12 mouse cellular contexts compared by ENCODE assay signal in the genomic region with DNA sequence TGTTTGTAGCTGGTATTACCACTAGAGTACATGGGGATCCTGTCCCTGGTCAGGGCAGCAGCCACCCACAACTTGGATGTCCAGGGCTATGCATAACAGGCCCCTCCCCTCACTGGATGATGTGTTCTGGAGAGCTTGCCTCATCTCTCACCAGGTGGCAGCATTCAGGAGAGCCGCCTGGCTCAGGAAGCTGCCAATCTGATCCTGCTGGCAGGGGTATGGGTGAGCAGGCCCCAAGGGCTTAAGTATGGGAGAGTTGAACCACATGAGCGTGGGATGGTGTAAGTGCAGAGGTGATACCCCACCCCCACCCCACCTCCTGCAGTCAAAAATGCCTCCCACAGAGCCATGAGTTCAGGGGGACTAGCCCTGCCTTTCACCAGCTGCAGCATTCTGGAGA.
DNase-seq lines count a peak whose midpoint lies in the region; ATAC-seq and TF ChIP-seq lines count a peak whose summit lies in the region.
"Had no signal": no experiment of that assay in that cellular context is flagged by ENCODE, and none has a peak within 500 bp of the region (broad histone marks: within the 10 kb centered on the region; RNA-seq: fewer than 3 reads in every experiment).

No protein-coding gene starts in this region.

- DNase-seq in heart, postnatal 4 days: no peak
- DNase-seq in lung, embryonic 14.5 days: no peak
- no peak for DNase-seq in lung, postnatal 4 days
- no peak for DNase-seq in liver, postnatal 0 days
- DNase-seq in thymus, postnatal 4 days: no peak
- DNase-seq: cerebellum, adult 2 months; gastrocnemius, postnatal 14 days; retina, postnatal 1 day; thymus, adult 2 months had no signal

- no peak overlapping the region for H3K4me3 ChIP-seq in heart, embryonic 11.5 days (ENCODE audit: low read depth, low read length)
- H3K4me3 ChIP-seq in lung, embryonic 14.5 days (ENCODE audit: low read depth, low read length): no peak overlapping the region
- no peak overlapping the region for H3K4me3 ChIP-seq in kidney, embryonic 15.5 days (replicated peaks)
- no peak overlapping the region for H3K4me3 ChIP-seq in liver, postnatal 0 days (ENCODE audit: low read depth, low read length)
- H3K4me3 ChIP-seq: neural tube, embryonic 12.5 days had no signal

- peak; percentile 19 for ATAC-seq in heart, embryonic 11.5 days (replicated peaks; ENCODE audit: insufficient number of reproducible peaks, low FRiP score, low TSS enrichment)
- ATAC-seq in lung, embryonic 14.5 days (ENCODE audit: insufficient read depth): no peak
- peak; percentile 47 for ATAC-seq in kidney, embryonic 15.5 days (replicated peaks; ENCODE audit: low FRiP score)
- peak; percentile 21; the same call in 1 of the 2 replicates for ATAC-seq in liver, postnatal 0 days

- no peak overlapping the region for H3K4me2 ChIP-seq in heart, embryonic 11.5 days
- H3K4me2 ChIP-seq in lung, embryonic 14.5 days: no peak overlapping the region
- H3K4me2 ChIP-seq in kidney, embryonic 15.5 days: no peak overlapping the region
- H3K4me2 ChIP-seq in liver, postnatal 0 days (ENCODE audit: low read depth, low read length): no peak overlapping the region
- H3K4me2 ChIP-seq: neural tube, embryonic 12.5 days had no signal

- WGBS in heart, embryonic 11.5 days (ENCODE audit: insufficient replicate concordance): 43% methylated on average over 2 of the region's 2 CpGs
- WGBS in lung, embryonic 14.5 days: 44% methylated on average over 2 of the region's 2 CpGs
- WGBS in kidney, embryonic 15.5 days: 55% methylated on average over 2 of the region's 2 CpGs
- 47% methylated on average over 2 of the region's 2 CpGs for WGBS in liver, postnatal 0 days (ENCODE audit: insufficient replicate concordance)

- H3K36me3 ChIP-seq in heart, embryonic 11.5 days (ENCODE audit: control insufficient read depth, insufficient read depth, low read length): no peaks in the 10 kb centered on the region
- H3K36me3 ChIP-seq in lung, embryonic 14.5 days (ENCODE audit: insufficient read depth): no peaks in the 10 kb centered on the region
- H3K36me3 ChIP-seq in kidney, embryonic 15.5 days: no peaks in the 10 kb centered on the region
- no peaks in the 10 kb centered on the region for H3K36me3 ChIP-seq in liver, postnatal 0 days (replicated peaks; ENCODE audit: insufficient read depth, low read length)
- H3K36me3 ChIP-seq: neural tube, embryonic 12.5 days had no signal

- H3K9me3 ChIP-seq in heart, embryonic 11.5 days (replicated peaks; ENCODE audit: control insufficient read depth, low read length): no peaks in the 10 kb centered on the region
- H3K9me3 ChIP-seq in lung, embryonic 14.5 days (ENCODE audit: low read depth, low read length): no peaks in the 10 kb centered on the region
- no peaks in the 10 kb centered on the region for H3K9me3 ChIP-seq in kidney, embryonic 15.5 days (replicated peaks)
- H3K9me3 ChIP-seq in liver, postnatal 0 days (ENCODE audit: low read length): no peaks in the 10 kb centered on the region
- H3K9me3 ChIP-seq: neural tube, embryonic 12.5 days had no signal

- H3K27me3 ChIP-seq in heart, embryonic 11.5 days (ENCODE audit: control insufficient read depth, insufficient read depth, low read length): no peaks in the 10 kb centered on the region
- H3K27me3 ChIP-seq in lung, embryonic 14.5 days (ENCODE audit: insufficient read depth, low read length): no peaks in the 10 kb centered on the region
- no peaks in the 10 kb centered on the region for H3K27me3 ChIP-seq in kidney, embryonic 15.5 days
- no peaks in the 10 kb centered on the region for H3K27me3 ChIP-seq in liver, postnatal 0 days (ENCODE audit: insufficient read depth, low read length)
- H3K27me3 ChIP-seq: neural tube, embryonic 12.5 days had no signal

- no peak for TF ChIP-seq EP300 in liver, postnatal 0 days (IDR thresholded peaks at IDR 0.05; ENCODE audit: low read depth)

- 0 out of 2 replicates have a peak, but pooled peaks have one; percentile 5 for TF ChIP-seq CTCF in lung, embryonic 14.5 days (IDR thresholded peaks at IDR 0.05; ENCODE audit: low read depth)
- TF ChIP-seq CTCF in liver, postnatal 0 days (IDR thresholded peaks at IDR 0.05; ENCODE audit: low read depth): 0 out of 2 replicates have a peak, but pooled peaks have one; percentile 6

- H3K4me1 ChIP-seq in heart, embryonic 11.5 days (ENCODE audit: control insufficient read depth, insufficient read depth, low read length): no peaks in the 10 kb centered on the region; the same call in 1 of the 2 replicates
- no peaks in the 10 kb centered on the region; the same call in 1 of the 2 replicates for H3K4me1 ChIP-seq in lung, embryonic 14.5 days (ENCODE audit: insufficient read depth)
- peaks cover 16% of the 10 kb centered on the region for H3K4me1 ChIP-seq in kidney, embryonic 15.5 days
- H3K4me1 ChIP-seq in liver, postnatal 0 days (ENCODE audit: insufficient read depth): no peaks in the 10 kb centered on the region

- H3K9ac ChIP-seq in heart, embryonic 11.5 days (ENCODE audit: low read depth, low read length): no peak overlapping the region
- no peak overlapping the region for H3K9ac ChIP-seq in lung, embryonic 14.5 days
- no peak overlapping the region for H3K9ac ChIP-seq in kidney, embryonic 15.5 days
- no peak overlapping the region for H3K9ac ChIP-seq in liver, postnatal 0 days (replicated peaks)
- H3K9ac ChIP-seq: neural tube, embryonic 12.5 days had no signal

- H3K27ac ChIP-seq in heart, embryonic 11.5 days (ENCODE audit: low read depth, low read length): no peak overlapping the region
- no peak overlapping the region for H3K27ac ChIP-seq in lung, embryonic 14.5 days (ENCODE audit: low read depth)
- no peak overlapping the region for H3K27ac ChIP-seq in kidney, embryonic 15.5 days
- H3K27ac ChIP-seq in liver, postnatal 0 days (ENCODE audit: low read depth): no peak overlapping the region
- H3K27ac ChIP-seq: neural tube, embryonic 12.5 days had no signal
